Mouse (Mus musculus): ENCODE data around the gene Thegl.

DNA sequence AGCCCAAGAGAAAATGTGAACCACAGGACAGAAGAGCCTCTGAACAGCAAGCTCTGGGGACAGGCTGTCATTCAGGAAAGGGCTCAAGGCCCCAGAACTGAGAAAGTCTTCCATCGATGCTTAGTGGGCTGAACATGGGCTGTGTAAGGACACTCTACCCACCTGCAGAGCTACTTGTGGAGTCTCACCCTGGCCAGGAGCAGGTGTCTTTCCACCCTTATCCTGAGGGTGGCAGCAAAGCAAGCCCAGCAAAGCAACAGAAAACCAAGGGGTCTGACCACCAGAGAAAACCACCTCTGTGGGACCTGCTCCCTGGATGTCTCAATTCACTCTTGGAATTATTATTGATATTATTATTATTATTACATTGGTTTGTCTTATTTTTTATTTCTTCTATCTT is 73.5 kb downstream of the Thegl start:
- TF ChIP-seq CTCF (IDR thresholded peaks at IDR 0.05; ENCODE audit: insufficient read depth, low read length) = peak; percentile 86
- TF ChIP-seq POLR2A (IDR thresholded peaks at IDR 0.05; ENCODE audit: borderline replicate concordance, extremely low read depth, low read depth, low read length) = no peak

Data from lung, adult 2 months (tissue).